8 mouse cellular contexts compared by ENCODE assay signal in the genomic region with DNA sequence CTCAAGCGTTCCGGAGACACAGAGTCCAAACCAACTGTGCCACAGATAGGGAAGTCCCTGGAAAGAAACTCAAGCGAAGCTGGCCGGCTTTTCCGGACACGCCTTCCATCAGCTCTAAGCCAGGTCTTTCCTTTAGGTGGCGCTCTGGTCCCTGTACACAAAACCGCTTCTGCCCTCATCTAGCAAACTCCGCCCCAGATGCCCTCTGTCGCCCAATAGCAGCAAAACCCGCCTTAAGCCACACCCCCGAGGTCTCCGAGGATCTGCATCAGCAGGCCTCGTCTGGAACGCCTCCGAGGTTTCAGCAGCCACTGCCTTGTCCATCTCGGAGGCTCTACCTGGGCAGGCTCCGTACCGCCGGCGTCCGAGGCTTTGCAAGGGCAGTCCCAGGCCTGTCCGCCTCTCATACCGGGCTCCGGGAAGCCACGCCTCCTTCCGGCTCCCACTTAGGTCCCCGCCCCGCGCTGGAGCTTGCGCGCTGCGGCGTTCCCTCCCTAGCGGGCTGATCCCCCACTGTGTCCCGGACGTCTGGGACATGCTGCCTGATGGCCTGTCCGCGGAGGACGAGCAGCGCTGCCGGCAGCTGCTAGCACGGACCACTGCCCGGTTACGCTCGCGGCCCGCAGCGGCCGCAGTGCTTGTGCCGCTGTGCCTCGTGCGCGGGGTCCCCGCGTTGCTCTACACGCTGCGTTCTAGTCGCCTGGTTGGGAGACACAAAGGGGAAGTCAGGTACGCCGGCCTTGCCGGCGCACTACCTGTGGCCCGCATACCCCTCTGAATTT. TPM values are rescaled to one million over a fixed set of nuclear protein-coding genes. Genes with fewer than 3 reads are reported as not detected.
DNase-seq lines count a peak whose midpoint lies in the region; ATAC-seq and TF ChIP-seq lines count a peak whose summit lies in the region.

A gene (plus strand): TSS at position 462 of the 782 bp plus-strand sequence.
A gene (plus strand): TSS at position 508 of the 782 bp plus-strand sequence.

- peaks cover 30% of the 10 kb centered on the region for H3K4me1 ChIP-seq in forebrain, embryonic 10.5 days
- peaks cover 48% of the 10 kb centered on the region for H3K4me1 ChIP-seq in heart, embryonic 15.5 days (replicated peaks)
- peaks cover 2 to 10% of the 10 kb centered on the region in 2 experiments; a peak in 2 of 4 replicates for H3K4me1 ChIP-seq in liver, embryonic 14.5 days (replicated peaks; ENCODE audit: control insufficient read depth in 2 of 2, insufficient read depth in 2 of 2, low read length in 1 of 2)
- peaks cover 9% of the 10 kb centered on the region; the same call in 1 of the 2 replicates for H3K4me1 ChIP-seq in neural tube, embryonic 11.5 days (ENCODE audit: control insufficient read depth, insufficient read depth, low read length)
- H3K4me1 ChIP-seq in stomach, postnatal 0 days (replicated peaks; ENCODE audit: control insufficient read depth, insufficient read depth): peaks cover 3% of the 10 kb centered on the region; the same call in 1 of the 2 replicates

- peak within 1 kb of the TSS; percentile 95 for H3K4me2 ChIP-seq in heart, embryonic 15.5 days
- peak within 1 kb of the TSS; percentile 72 for H3K4me2 ChIP-seq in liver, embryonic 14.5 days (ENCODE audit: low read depth)
- peak within 1 kb of the TSS; percentile 94 for H3K4me2 ChIP-seq in neural tube, embryonic 11.5 days (ENCODE audit: low read depth)
- peak within 1 kb of the TSS; percentile 94 for H3K4me2 ChIP-seq in stomach, postnatal 0 days (replicated peaks; ENCODE audit: low read depth)

- TF ChIP-seq EP300 in liver, embryonic 14.5 days (IDR thresholded peaks at IDR 0.05; ENCODE audit: low read depth): no peak
- no peak for TF ChIP-seq EP300 in stomach, postnatal 0 days (optimal IDR thresholded peaks at IDR 0.05)

- H3K9me3 ChIP-seq in forebrain, embryonic 10.5 days: no peaks in the 10 kb centered on the region
- no peaks in the 10 kb centered on the region for H3K9me3 ChIP-seq in heart, embryonic 15.5 days (replicated peaks)
- no peaks in the 10 kb centered on the region for H3K9me3 ChIP-seq in liver, embryonic 14.5 days (ENCODE audit: control insufficient read depth, low read length)
- H3K9me3 ChIP-seq in neural tube, embryonic 11.5 days (ENCODE audit: control insufficient read depth, low read length): no peaks in the 10 kb centered on the region
- H3K9me3 ChIP-seq in stomach, postnatal 0 days (ENCODE audit: control insufficient read depth, low read length): no peaks in the 10 kb centered on the region

- peak; percentile 92 for TF ChIP-seq CTCF in liver, embryonic 14.5 days (IDR thresholded peaks at IDR 0.05; ENCODE audit: low read depth)
- peak; percentile 89 for TF ChIP-seq CTCF in stomach, postnatal 0 days (IDR thresholded peaks at IDR 0.05; ENCODE audit: low read depth)

- H3K36me3 ChIP-seq in forebrain, embryonic 10.5 days (replicated peaks): peaks cover 9% of the 10 kb centered on the region
- no peaks in the 10 kb centered on the region for H3K36me3 ChIP-seq in heart, embryonic 15.5 days
- H3K36me3 ChIP-seq in liver, embryonic 14.5 days (replicated peaks; ENCODE audit: control insufficient read depth, insufficient read depth, low read depth): no peaks in the 10 kb centered on the region
- H3K36me3 ChIP-seq in neural tube, embryonic 11.5 days (ENCODE audit: control insufficient read depth, insufficient read depth, low read length): no peaks in the 10 kb centered on the region; the same call in 1 of the 2 replicates
- H3K36me3 ChIP-seq in stomach, postnatal 0 days (ENCODE audit: control insufficient read depth, insufficient read depth, low read length): no peaks in the 10 kb centered on the region

- H3K9ac ChIP-seq in heart, embryonic 15.5 days: peak within 1 kb of the TSS; percentile 93
- peak within 1 kb of the TSS; percentile 77 for H3K9ac ChIP-seq in liver, embryonic 14.5 days (replicated peaks)
- H3K9ac ChIP-seq in neural tube, embryonic 11.5 days (ENCODE audit: low read length): peak within 1 kb of the TSS; percentile 88
- peak within 1 kb of the TSS; percentile 78 for H3K9ac ChIP-seq in stomach, postnatal 0 days (ENCODE audit: low read length)

- peak within 1 kb of the TSS; percentile 81 for H3K4me3 ChIP-seq in forebrain, embryonic 10.5 days
- H3K4me3 ChIP-seq in heart, embryonic 15.5 days: peak within 1 kb of the TSS; percentile 87
- peak within 1 kb of the TSS; percentile 70 to 75 for H3K4me3 ChIP-seq in liver, embryonic 14.5 days (ENCODE audit: insufficient read depth in 1 of 2, low read depth in 2 of 2, low read length in 2 of 2)
- peak within 1 kb of the TSS; percentile 69 for H3K4me3 ChIP-seq in neural tube, embryonic 11.5 days (ENCODE audit: low read depth, low read length)
- peak within 1 kb of the TSS; percentile 66 for H3K4me3 ChIP-seq in stomach, postnatal 0 days (ENCODE audit: low read depth, low read length)

- ATAC-seq in heart, embryonic 15.5 days (replicated peaks; ENCODE audit: insufficient number of reproducible peaks, insufficient read depth, low FRiP score, low read depth): peak; percentile 85
- peak; percentile 90 for ATAC-seq in liver, embryonic 14.5 days (ENCODE audit: insufficient read depth)
- peak; percentile 82 for ATAC-seq in neural tube, embryonic 11.5 days (ENCODE audit: insufficient read depth, low FRiP score, low TSS enrichment)
- ATAC-seq in stomach, postnatal 0 days (ENCODE audit: low FRiP score, low TSS enrichment): peak; percentile 87

- under 1% methylated on average over 64 of the region's 64 CpGs for WGBS in forebrain, embryonic 10.5 days
- under 1% methylated on average over 64 of the region's 64 CpGs for WGBS in heart, embryonic 15.5 days
- WGBS in liver, embryonic 14.5 days (ENCODE audit: insufficient replicate concordance): under 1% methylated on average over 64 of the region's 64 CpGs
- WGBS in neural tube, embryonic 11.5 days: under 1% methylated on average over 64 of the region's 64 CpGs
- under 1% methylated on average over 64 of the region's 64 CpGs for WGBS in stomach, postnatal 0 days

- peak within 1 kb of the TSS; percentile 95 for H3K27ac ChIP-seq in forebrain, embryonic 10.5 days
- peak within 1 kb of the TSS; percentile 99 for H3K27ac ChIP-seq in heart, embryonic 15.5 days
- peak within 1 kb of the TSS; percentile 82 for H3K27ac ChIP-seq in liver, embryonic 14.5 days
- peak within 1 kb of the TSS; percentile 94 for H3K27ac ChIP-seq in neural tube, embryonic 11.5 days (ENCODE audit: low read depth, low read length)
- peak within 1 kb of the TSS; percentile 95 for H3K27ac ChIP-seq in stomach, postnatal 0 days (replicated peaks)

- peak; percentile 93 to 97 for DNase-seq in CD8-positive naive resting alpha-beta T cell, adult 2 months (ENCODE audit: low read depth in 2 of 2, low spot score in 2 of 2)
- DNase-seq in c-Kit-positive CD71-negative TER-119-negative erythroid progenitor cells, embryonic 14.5 days (ENCODE audit: low read depth): peak; percentile 98
- peak; percentile 97 for DNase-seq in forebrain, embryonic 10.5 days (ENCODE audit: extremely low spot score, low spot score)
- DNase-seq in kidney, postnatal 25 days: peak; percentile 98 to 99
- peak; percentile 95 to 96 (median 96) for DNase-seq in liver, embryonic 14.5 days (ENCODE audit: low read depth in 3 of 3, low spot score in 3 of 3)
- DNase-seq in neural tube, embryonic 11.5 days (ENCODE audit: low spot score): peak; percentile 94
- DNase-seq in stomach, postnatal 0 days (ENCODE audit: low spot score): peak; percentile 97

- H3K27me3 ChIP-seq in forebrain, embryonic 10.5 days (ENCODE audit: poor library complexity, severe bottlenecking): 0 out of 2 replicates have a peak, but pooled peaks cover 3% of the 10 kb centered on the region
- H3K27me3 ChIP-seq in heart, embryonic 15.5 days: no peaks in the 10 kb centered on the region
- H3K27me3 ChIP-seq in liver, embryonic 14.5 days (ENCODE audit: control insufficient read depth, insufficient read depth, low read length): no peaks in the 10 kb centered on the region
- H3K27me3 ChIP-seq in neural tube, embryonic 11.5 days (ENCODE audit: control insufficient read depth, insufficient read depth, low read length): no peaks in the 10 kb centered on the region
- H3K27me3 ChIP-seq in stomach, postnatal 0 days (ENCODE audit: control insufficient read depth, insufficient read depth, low read length): no peaks in the 10 kb centered on the region

RNA-seq across cellular contexts. Expression of the first gene that starts in this region (rescaled TPM):
- 24.8 and 30.4 TPM in 2 replicates for polyA plus RNA-seq in forebrain, embryonic 10.5 days (2016; fragmentation: Nextera tagmentation; extraction: Ambion mirVana)
- 53.0 and 55.9 TPM in 2 replicates for polyA plus RNA-seq in heart, embryonic 15.5 days (2015; fragmentation: Nextera tagmentation; extraction: Ambion mirVana)
- polyA plus RNA-seq in liver, embryonic 14.5 days (2012; rRNA removed): 2.1 and 2.9 TPM in 2 replicates
- 14.2 and 15.2 TPM in 2 replicates for polyA plus RNA-seq in liver, embryonic 14.5 days (2014; fragmentation: Nextera tagmentation; extraction: Ambion mirVana)
- 20.6 and 20.8 TPM in 2 replicates for polyA plus RNA-seq in neural tube, embryonic 11.5 days (2014; fragmentation: Nextera tagmentation; extraction: Ambion mirVana)
- 39.3 and 40.7 TPM in 2 replicates for polyA plus RNA-seq in stomach, postnatal 0 days (2015; fragmentation: Nextera tagmentation; extraction: Ambion mirVana)

RNA-seq across cellular contexts. Expression of the second gene that starts in this region (rescaled TPM):
- 2.8 and 3.5 TPM in 2 replicates for polyA plus RNA-seq in forebrain, embryonic 10.5 days (2016; fragmentation: Nextera tagmentation; extraction: Ambion mirVana)
- polyA plus RNA-seq in heart, embryonic 15.5 days (2015; fragmentation: Nextera tagmentation; extraction: Ambion mirVana): 4.5 and 5.4 TPM in 2 replicates
- polyA plus RNA-seq in liver, embryonic 14.5 days (2012; rRNA removed): 0.65 and 0.73 TPM in 2 replicates
- 0.25 and 0.33 TPM in 2 replicates for polyA plus RNA-seq in liver, embryonic 14.5 days (2014; fragmentation: Nextera tagmentation; extraction: Ambion mirVana)
- polyA plus RNA-seq in neural tube, embryonic 11.5 days (2014; fragmentation: Nextera tagmentation; extraction: Ambion mirVana): 1.8 and 1.9 TPM in 2 replicates
- 1.1 and 1.3 TPM in 2 replicates for polyA plus RNA-seq in stomach, postnatal 0 days (2015; fragmentation: Nextera tagmentation; extraction: Ambion mirVana)

Comparison
In these comparisons a context has a peak if more than half of its experiments do, and no peak if none do; other contexts are left out.
1. Peak in every context shown above with its lines: DNase-seq, ATAC-seq, H3K4me3 ChIP-seq and H3K27ac ChIP-seq.